Comparison of ENCODE assay signal across 21 mouse cellular contexts in genomic region chr19:5267015-5267414, GRCm38 (mm10). TPM values are rescaled to one million over a fixed set of nuclear protein-coding genes. Genes with fewer than 3 reads are reported as not detected.
A peak's percentile ranks its signal among the peaks of the same experiment; 100 is the strongest.
DNase-seq lines count a peak whose midpoint lies in the region; ATAC-seq and TF ChIP-seq lines count a peak whose summit lies in the region.
"Had no signal": no experiment of that assay in that cellular context is flagged by ENCODE, and none has a peak within 500 bp of the region (broad histone marks: within the 10 kb centered on the region; RNA-seq: fewer than 3 reads in every experiment).

No protein-coding gene starts in this region.

- peaks cover 0 to 56% of the 10 kb centered on the region in 2 experiments; a peak in 2 of 4 replicates for H3K36me3 ChIP-seq in MEL (ENCODE audit: control insufficient read depth in 1 of 2, insufficient read depth in 2 of 2, low read length in 2 of 2)
- peaks cover 9% of the 10 kb centered on the region for H3K36me3 ChIP-seq in erythroblast, embryonic 14.5 days (ENCODE audit: control insufficient read depth)
- H3K36me3 ChIP-seq in liver, embryonic 16.5 days (ENCODE audit: control insufficient read depth, insufficient read depth) = no peaks in the 10 kb centered on the region
- no peaks in the 10 kb centered on the region for H3K36me3 ChIP-seq in hindbrain, embryonic 16.5 days (ENCODE audit: control insufficient read depth, insufficient read depth, low read length)
- H3K36me3 ChIP-seq: hindbrain, embryonic 10.5 days had no signal

- H3K27me3 ChIP-seq in MEL (ENCODE audit: control insufficient read depth in 1 of 2, insufficient read depth in 2 of 2, low read length in 2 of 2) = no peaks in the 10 kb centered on the region
- no peaks in the 10 kb centered on the region for H3K27me3 ChIP-seq in erythroblast, embryonic 14.5 days (ENCODE audit: control insufficient read depth)
- H3K27me3 ChIP-seq in liver, embryonic 16.5 days (ENCODE audit: control insufficient read depth, insufficient read depth, low read depth, low read length) = no peaks in the 10 kb centered on the region
- no peaks in the 10 kb centered on the region for H3K27me3 ChIP-seq in hindbrain, embryonic 16.5 days (replicated peaks; ENCODE audit: control insufficient read depth, insufficient read depth, low read length)

- peaks cover 23 to 39% of the 10 kb centered on the region in 2 experiments for H3K4me1 ChIP-seq in MEL (ENCODE audit: control insufficient read depth in 1 of 2, insufficient read depth in 2 of 2, low read length in 2 of 2)
- peaks cover 50% of the 10 kb centered on the region for H3K4me1 ChIP-seq in erythroblast, embryonic 14.5 days (ENCODE audit: control insufficient read depth)
- peaks cover 44% of the 10 kb centered on the region for H3K4me1 ChIP-seq in liver, embryonic 16.5 days (ENCODE audit: control insufficient read depth, low read depth, low read length)
- H3K4me1 ChIP-seq in hindbrain, embryonic 16.5 days (ENCODE audit: control insufficient read depth, insufficient read depth, low read depth, low read length) = peaks cover 21% of the 10 kb centered on the region

- TF ChIP-seq CTCF in MEL (IDR thresholded peaks at IDR 0.05 in 2 of 3, conservative IDR thresholded peaks at IDR 0.05 in 1 of 3; ENCODE audit: control insufficient read depth in 1 of 3, insufficient read depth in 1 of 3, low read depth in 2 of 3, low read length in 3 of 3, poor library complexity in 1 of 3, severe bottlenecking in 1 of 3) = no peak

- H3K9me3 ChIP-seq in MEL (replicated peaks; ENCODE audit: insufficient read depth, low read length) = no peaks in the 10 kb centered on the region
- no peaks in the 10 kb centered on the region for H3K9me3 ChIP-seq in erythroblast, embryonic 14.5 days (ENCODE audit: control insufficient read depth, low read length)
- H3K9me3 ChIP-seq in liver, embryonic 16.5 days (replicated peaks; ENCODE audit: control insufficient read depth, low read length) = no peaks in the 10 kb centered on the region
- no peaks in the 10 kb centered on the region for H3K9me3 ChIP-seq in hindbrain, embryonic 16.5 days (ENCODE audit: control insufficient read depth, low read length)
- H3K9me3 ChIP-seq: embryonic facial prominence, embryonic 10.5 days; hindbrain, embryonic 10.5 days had no signal

- no peak for TF ChIP-seq RAD21 in MEL (IDR thresholded peaks at IDR 0.05; ENCODE audit: low read depth, low read length)

- peak overlapping the region; percentile 70 for H3K27ac ChIP-seq in MEL (ENCODE audit: control insufficient read depth, low read depth, low read length)
- H3K27ac ChIP-seq in liver, embryonic 16.5 days (ENCODE audit: low read length) = peak overlapping the region; percentile 75
- H3K27ac ChIP-seq in hindbrain, embryonic 16.5 days (ENCODE audit: low read depth, low read length) = no peak overlapping the region
- H3K27ac ChIP-seq: embryonic facial prominence, embryonic 10.5 days; heart, adult 2 months; hindbrain, embryonic 10.5 days had no signal

- 0 out of 4 replicates have a peak overlapping the region, but pooled peaks have one; percentile 0 to 3 for H3K4me3 ChIP-seq in MEL (ENCODE audit: control insufficient read depth in 1 of 2, insufficient read depth in 1 of 2, low read depth in 2 of 2, low read length in 2 of 2)
- H3K4me3 ChIP-seq in erythroblast, embryonic 14.5 days (replicated peaks) = peak overlapping the region; percentile 51
- no peak overlapping the region for H3K4me3 ChIP-seq in liver, embryonic 16.5 days (ENCODE audit: low read depth, low read length)
- H3K4me3 ChIP-seq in hindbrain, embryonic 16.5 days (ENCODE audit: low read length) = no peak overlapping the region
- H3K4me3 ChIP-seq: embryonic facial prominence, embryonic 10.5 days; heart, adult 2 months; hindbrain, embryonic 10.5 days had no signal

- ATAC-seq in liver, embryonic 16.5 days (ENCODE audit: low read depth) = peak; percentile 80
- no peak for ATAC-seq in hindbrain, embryonic 16.5 days
- ATAC-seq: forebrain, postnatal 0 days had no signal

- DNase-seq in MEL (ENCODE audit: low read depth, low spot score) (peak; percentile 91), NIH3T3 (ENCODE audit: low read depth) (peak; percentile 63)
- DNase-seq in lung, postnatal 10 days = no peak
- no peak for DNase-seq in cerebellum, adult 18-20 months
- DNase-seq: adrenal gland, adult 8-10 months; cerebellum, postnatal 25 days; forebrain, postnatal 0 days; gastrocnemius, postnatal 10 days; heart, adult 2 months; kidney, adult 9 months; kidney, postnatal 4 days; layer of hippocampus, postnatal 36 days; left cerebral cortex, postnatal 4 days; lung, embryonic 14.5 days; right cerebral cortex, adult 18-20 months had no signal

- TF ChIP-seq POLR2A in MEL (IDR thresholded peaks at IDR 0.05; ENCODE audit: control insufficient read depth in 1 of 2, insufficient read depth in 1 of 2, low read depth in 1 of 2, low read length in 2 of 2, poor library complexity in 1 of 2) = no peak

- H3K9ac ChIP-seq in MEL (ENCODE audit: control insufficient read depth, low read depth, low read length, poor library complexity, severe bottlenecking) = no peak overlapping the region
- peak overlapping the region; percentile 25; the same call in 1 of the 2 replicates for H3K9ac ChIP-seq in liver, embryonic 16.5 days (ENCODE audit: low read depth, low read length)
- H3K9ac ChIP-seq in hindbrain, embryonic 16.5 days (ENCODE audit: low read depth, low read length) = no peak overlapping the region
- H3K9ac ChIP-seq: forebrain, postnatal 0 days; lung, embryonic 14.5 days had no signal

- TF ChIP-seq EP300 in MEL (IDR thresholded peaks at IDR 0.05; ENCODE audit: low read depth in 1 of 2, low read length in 2 of 2) = peak; percentile 71

- H3K4me2 ChIP-seq in liver, embryonic 16.5 days (ENCODE audit: low read depth, low read length) = peak overlapping the region; percentile 31
- no peak overlapping the region for H3K4me2 ChIP-seq in hindbrain, embryonic 16.5 days (ENCODE audit: low read length)
- H3K4me2 ChIP-seq: lung, embryonic 14.5 days had no signal

- H3K79me2 ChIP-seq in MEL (ENCODE audit: control insufficient read depth, insufficient read depth, low read length, poor library complexity) = peaks cover 4% of the 10 kb centered on the region; the same call in 1 of the 2 replicates

- 46% methylated on average over 5 of the region's 5 CpGs for WGBS in liver, embryonic 16.5 days (ENCODE audit: insufficient replicate concordance)
- 94% methylated on average over 5 of the region's 5 CpGs for WGBS in hindbrain, embryonic 16.5 days

TF ChIP-seq in MEL, 35 proteins besides CTCF, POLR2A, EP300 and RAD21:
- TF ChIP-seq GATA1 (IDR thresholded peaks at IDR 0.05; ENCODE audit: low read depth, low read length) = peak; percentile 77
- TF ChIP-seq RCOR1 (IDR thresholded peaks at IDR 0.05; ENCODE audit: low read depth, low read length) = peak; percentile 28; the same call in 1 of the 2 replicates
- TF ChIP-seq TBP (IDR thresholded peaks at IDR 0.05; ENCODE audit: low read depth, low read length) = peak; percentile 81
- peak; percentile 97 for TF ChIP-seq TAL1 (IDR thresholded peaks at IDR 0.05; ENCODE audit: low read length)
- peak; percentile 30; the same call in 1 of the 2 replicates for TF ChIP-seq ETS1 (IDR thresholded peaks at IDR 0.05; ENCODE audit: low read depth, low read length)
- peak; percentile 74 for TF ChIP-seq TCF12 (IDR thresholded peaks at IDR 0.05; ENCODE audit: low read depth, low read length)
- TF ChIP-seq ZC3H11A (IDR thresholded peaks at IDR 0.05; ENCODE audit: low read depth, low read length) = no peak
- TF ChIP-seq MAX (IDR thresholded peaks at IDR 0.05; ENCODE audit: low read length) = peak; percentile 37; the same call in 1 of the 2 replicates
- TF ChIP-seq E2F4 (IDR thresholded peaks at IDR 0.05; ENCODE audit: borderline replicate concordance, low read depth, low read length) = no peak

RNA-seq across cellular contexts. Expression of gene Pacs1, which starts 5.9 kb away (rescaled TPM):
- 5.7 TPM in 2 replicates for total RNA-seq in MEL (2012; rRNA removed)
- polyA plus RNA-seq in MEL (2012; ENCODE audit: insufficient read depth in 1 of 2, insufficient read length in 2 of 2, low read depth in 1 of 2, low replicate concordance in 2 of 2, missing spikeins in 1 of 2) = 10 to 100 TPM in 1 of 2 experiments, not detected in 1; 19.9 TPM
- polyA plus RNA-seq in erythroblast, embryonic 14.5 days (2012) = 2.6 and 2.7 TPM in 2 replicates
- polyA plus RNA-seq in liver, embryonic 16.5 days (2015; fragmentation: Nextera tagmentation; extraction: Ambion mirVana) = 6.8 and 8.1 TPM in 2 replicates
- polyA plus RNA-seq in hindbrain, embryonic 16.5 days (2015; fragmentation: Nextera tagmentation; extraction: Ambion mirVana) = 47.6 and 56.9 TPM in 2 replicates

RNA-seq across cellular contexts. Expression of gene Sf3b2, which starts 28.2 kb away (rescaled TPM):
- total RNA-seq in MEL (2012; rRNA removed) = 178 and 180 TPM in 2 replicates
- 100 to 1,000 TPM; 259 to 331 TPM for polyA plus RNA-seq in MEL (2012; ENCODE audit: insufficient read depth in 1 of 2, insufficient read length in 2 of 2, low read depth in 1 of 2, low replicate concordance in 2 of 2, missing spikeins in 1 of 2)
- 23.0 and 27.9 TPM in 2 replicates for polyA plus RNA-seq in erythroblast, embryonic 14.5 days (2012)
- 103 TPM in 2 replicates for polyA plus RNA-seq in liver, embryonic 16.5 days (2015; fragmentation: Nextera tagmentation; extraction: Ambion mirVana)
- 308 and 315 TPM in 2 replicates for polyA plus RNA-seq in hindbrain, embryonic 16.5 days (2015; fragmentation: Nextera tagmentation; extraction: Ambion mirVana)

RNA-seq across cellular contexts. Expression of gene Gal3st3, which starts 31.1 kb away (rescaled TPM):
- total RNA-seq in MEL (2012; rRNA removed) = not detected in 2 replicates
- under 1 TPM in 1 of 2 experiments, not detected in 1; 0.04 TPM for polyA plus RNA-seq in MEL (2012; ENCODE audit: insufficient read depth in 1 of 2, insufficient read length in 2 of 2, low read depth in 1 of 2, low replicate concordance in 2 of 2, missing spikeins in 1 of 2)
- not detected in 2 replicates for polyA plus RNA-seq in erythroblast, embryonic 14.5 days (2012)
- 0.08 TPM in 1 of 2 replicates, not detected in the other for polyA plus RNA-seq in liver, embryonic 16.5 days (2015; fragmentation: Nextera tagmentation; extraction: Ambion mirVana)
- 42.3 and 48.3 TPM in 2 replicates for polyA plus RNA-seq in hindbrain, embryonic 16.5 days (2015; fragmentation: Nextera tagmentation; extraction: Ambion mirVana)
- polyA plus RNA-seq: small intestine, adult 2 months had no signal

Comparison
In these comparisons a context has a peak if more than half of its experiments do, and no peak if none do; other contexts are left out.
1. DNase-seq: peak in MEL (single experiment) and NIH3T3 (single experiment); none in lung, postnatal 10 days (single experiment) and cerebellum, adult 18-20 months (0 of 2).
2. H3K4me3 ChIP-seq: peak in MEL (2 of 2) and erythroblast, embryonic 14.5 days (single experiment); none in liver, embryonic 16.5 days (single experiment) and hindbrain, embryonic 16.5 days (single experiment).
3. RNA of gene Gal3st3, which starts 31.1 kb away (polyA plus RNA-seq): 42.3 to 48.3 TPM in hindbrain, embryonic 16.5 days; 0.08 TPM in liver, embryonic 16.5 days, 0.04 TPM in MEL and not detected in erythroblast, embryonic 14.5 days; every median in the first group is over 10 times any median in the second.